Mouse (Mus musculus): Measurements from ENCODE around the gene BC049730.

GRCm38 (mm10) chr7:24662575-24662974, 46.5 kb upstream of the BC049730 start:
- no peak for TF ChIP-seq USF1 (IDR thresholded peaks at IDR 0.05; ENCODE audit: low read depth)
- no peak for TF ChIP-seq SRF (IDR thresholded peaks at IDR 0.05; ENCODE audit: control insufficient read depth, insufficient read length, low read depth)
- TF ChIP-seq POLR2A (IDR thresholded peaks at IDR 0.05; ENCODE audit: insufficient read length, low read depth): no peak
- no peak for TF ChIP-seq MAX (IDR thresholded peaks at IDR 0.05; ENCODE audit: low read depth)
- TF ChIP-seq CEBPB (IDR thresholded peaks at IDR 0.05; ENCODE audit: insufficient read depth, poor library complexity, severe bottlenecking): no peak
- no peak for TF ChIP-seq E2F4 (IDR thresholded peaks at IDR 0.05; ENCODE audit: insufficient read depth)
- no peak for TF ChIP-seq POLR2AphosphoS2 (IDR thresholded peaks at IDR 0.05; ENCODE audit: insufficient read length, low read depth)
- TF ChIP-seq MYOD1 (IDR thresholded peaks at IDR 0.05; ENCODE audit: control insufficient read depth in 1 of 3, insufficient read length in 2 of 3, low read depth in 2 of 3): no peak
